Mouse (Mus musculus) thymus, adult 2 months (tissue): ENCODE measurements around the gene Pip5kl1.

ENCODE experiments used
- CTCF ChIP-seq: fragments of 200-500 bp; IDR thresholded peaks from 2 replicates; pipeline ENCODE4 v1.5.1; 2012; ENCODE audit warnings: mild to moderate bottlenecking, control low read depth, low read length, moderate library complexity, borderline replicate concordance; ENCODE audit not compliant: control insufficient read depth, poor library complexity, insufficient read depth; ENCODE audit errors: extremely low read depth
- POLR2A ChIP-seq: fragments of 200-500 bp; IDR thresholded peaks from 2 replicates; pipeline ENCODE4 v1.6.1; 2012; ENCODE audit warnings: mild to moderate bottlenecking, low read length, control low read depth, moderate library complexity; ENCODE audit not compliant: control insufficient read depth, poor library complexity, insufficient read depth; ENCODE audit errors: extremely low read depth

DNA sequence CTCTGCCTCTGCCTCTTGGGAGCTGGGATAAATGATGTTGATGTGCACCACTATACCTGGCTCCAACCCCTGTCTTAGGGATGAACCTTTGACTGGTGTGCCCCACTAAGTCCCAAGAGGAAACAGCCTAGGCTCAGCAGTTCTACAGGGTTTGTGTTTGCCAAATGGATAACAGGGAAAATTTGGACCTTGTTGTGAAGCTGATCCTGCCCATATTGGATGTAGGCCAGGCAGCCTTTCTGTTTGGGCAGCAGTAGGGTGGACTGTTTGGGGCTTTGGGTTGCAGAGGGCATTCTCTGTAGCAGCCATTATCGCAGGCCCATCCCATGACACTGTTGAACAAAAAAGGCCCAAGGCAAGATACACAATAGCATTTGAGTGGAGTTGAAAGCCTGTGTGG is 27.6 kb upstream of the Pip5kl1 start:
- no peak for TF ChIP-seq CTCF
- no peak for TF ChIP-seq POLR2A
